Mouse (Mus musculus): ENCODE results near the gene Rbm15. TPM values are rescaled to one million over a fixed set of nuclear protein-coding genes. Genes with fewer than 3 reads are reported as not detected.
A peak's percentile ranks its signal among the peaks of the same experiment; 100 is the strongest.
"Not testable (repeated sequence)": the region's sequence is repeated elsewhere in the genome, so short reads cannot be mapped to it uniquely, and the experiment has no call there.

The Rbm15 gene
- total RNA-seq, 2 experiments from 2014 or later: 21.3 to 23.5 TPM

DNA sequence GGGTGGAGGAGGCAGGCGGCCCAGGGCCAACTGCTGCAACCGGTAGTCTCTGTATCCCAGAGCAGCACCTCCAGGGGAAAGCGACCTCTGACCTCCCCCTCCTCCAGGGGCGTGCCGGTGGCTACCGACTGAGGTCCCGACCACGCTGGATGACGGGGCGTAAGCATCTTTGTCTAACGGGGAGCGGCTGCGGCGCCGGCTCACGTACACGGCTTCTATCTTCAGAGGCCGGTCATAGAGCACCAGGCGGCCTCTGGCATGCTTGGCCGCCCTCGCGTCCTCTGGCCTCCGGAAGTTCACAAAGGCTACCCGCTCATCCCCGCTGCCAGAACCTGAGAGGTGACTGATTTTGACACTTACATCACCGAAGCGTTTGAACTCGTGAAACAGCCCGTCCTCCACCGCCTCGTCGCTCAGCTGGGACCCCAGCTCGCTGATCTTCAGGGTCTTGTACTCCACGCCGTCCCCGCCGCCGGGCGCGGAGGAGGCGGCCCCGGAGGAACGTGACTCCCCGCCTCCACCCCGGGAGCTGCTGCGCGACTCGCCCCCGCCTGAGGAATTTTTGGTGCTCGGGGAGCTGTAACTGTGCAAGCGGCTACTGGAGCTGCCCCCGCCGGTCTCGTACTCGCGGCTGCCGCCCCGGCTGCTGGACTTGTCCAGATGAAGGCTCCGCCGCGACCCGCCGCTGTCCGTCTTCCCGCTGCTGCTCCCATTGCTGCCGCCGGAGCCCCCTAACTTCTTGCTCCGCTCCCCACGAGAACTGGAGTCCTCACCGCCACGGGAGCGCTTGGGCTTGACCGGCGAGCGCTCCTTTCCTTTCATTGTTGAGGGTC, 1.1 kb downstream of the Rbm15 start:
- peak; percentile 25 for DNase-seq (ENCODE audit: low spot score)

GRCm38 (mm10) chr3:107331746-107332126, 1.7 kb downstream of the Rbm15 start:
- DNase-seq (ENCODE audit: low spot score): no peak

DNA sequence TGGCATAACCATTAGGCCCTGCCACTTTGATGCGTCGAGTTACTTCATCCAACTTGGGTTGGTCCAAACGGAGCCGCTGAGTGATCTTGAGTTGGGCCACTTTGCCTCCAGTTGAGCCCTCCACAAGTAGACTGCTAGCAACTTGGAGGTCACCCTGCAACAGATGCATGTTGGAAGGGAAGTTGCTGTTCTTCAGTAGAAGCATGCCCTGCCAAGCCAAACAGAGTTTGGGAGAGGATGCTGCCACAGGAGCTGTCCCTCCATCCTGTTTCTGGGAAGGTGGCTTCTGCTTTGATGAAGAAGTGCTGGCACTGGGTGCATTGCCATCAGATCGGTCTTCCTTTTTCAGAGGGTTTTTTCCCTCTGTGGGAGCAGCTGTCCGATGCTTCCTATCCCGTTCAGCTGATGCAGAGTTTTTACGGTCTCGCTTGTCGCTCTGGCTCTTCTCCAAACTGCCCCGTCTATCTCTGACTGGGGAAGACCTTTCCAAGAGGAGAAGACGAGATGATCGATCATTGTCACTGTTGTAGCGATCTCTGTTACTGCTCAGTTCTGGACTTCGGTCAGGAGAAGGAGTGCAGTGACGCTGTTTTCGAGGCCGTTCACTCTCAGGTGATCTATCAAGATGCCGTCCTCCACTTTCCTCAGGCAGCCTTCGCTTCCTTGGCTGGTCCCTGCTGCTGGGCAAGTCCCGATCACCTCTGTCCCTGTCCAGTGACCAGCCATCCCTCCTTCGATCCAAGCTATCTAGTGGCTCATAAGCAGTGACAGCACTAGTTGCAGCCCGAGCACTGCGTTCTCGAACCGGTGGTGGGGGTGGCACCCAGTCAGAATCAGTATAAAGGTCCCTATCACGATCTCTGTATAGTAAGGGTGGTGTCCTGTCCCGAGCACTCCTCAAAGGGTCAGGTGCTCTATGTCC, 2.7 kb downstream of the Rbm15 start:
- DNase-seq (ENCODE audit: low spot score): peak; percentile 9

- no peak for DNase-seq (ENCODE audit: low spot score)
These were observed 7.0 kb downstream of the Rbm15 start for GRCm38 (mm10) chr3:107326442-107326841.

- no peak for DNase-seq (ENCODE audit: low spot score)
These were observed 11.7 kb downstream of the Rbm15 start for GRCm38 (mm10) chr3:107321776-107322175.

DNA sequence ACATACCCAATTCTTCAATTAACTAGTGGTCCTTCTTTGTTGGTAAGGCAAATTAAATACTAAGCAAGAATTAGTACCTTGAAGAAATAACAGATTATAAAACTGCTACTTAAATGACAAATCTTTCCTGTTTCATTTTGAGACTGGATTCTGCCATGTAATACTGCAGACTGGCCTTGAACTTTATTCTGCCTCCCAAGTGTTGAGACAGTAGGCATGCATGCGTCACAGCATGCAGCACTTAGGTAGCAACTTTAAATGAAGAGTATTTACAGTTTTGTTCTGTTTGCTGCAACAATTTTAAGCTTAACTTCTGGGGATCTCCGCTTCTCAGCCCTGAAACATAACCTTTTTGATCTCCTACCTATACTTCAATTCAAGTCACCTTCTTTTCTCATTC, 12.3 kb downstream of the Rbm15 start:
- no peak for DNase-seq (ENCODE audit: low spot score)

GRCm38 (mm10) chr3:107317338-107317737, 16.1 kb downstream of the Rbm15 start:
- no peak for DNase-seq (ENCODE audit: low spot score)

GRCm38 (mm10) chr3:107296917-107297316, 36.6 kb downstream of the Rbm15 start:
- not testable (repeated sequence) for DNase-seq (ENCODE audit: low spot score)

DNA sequence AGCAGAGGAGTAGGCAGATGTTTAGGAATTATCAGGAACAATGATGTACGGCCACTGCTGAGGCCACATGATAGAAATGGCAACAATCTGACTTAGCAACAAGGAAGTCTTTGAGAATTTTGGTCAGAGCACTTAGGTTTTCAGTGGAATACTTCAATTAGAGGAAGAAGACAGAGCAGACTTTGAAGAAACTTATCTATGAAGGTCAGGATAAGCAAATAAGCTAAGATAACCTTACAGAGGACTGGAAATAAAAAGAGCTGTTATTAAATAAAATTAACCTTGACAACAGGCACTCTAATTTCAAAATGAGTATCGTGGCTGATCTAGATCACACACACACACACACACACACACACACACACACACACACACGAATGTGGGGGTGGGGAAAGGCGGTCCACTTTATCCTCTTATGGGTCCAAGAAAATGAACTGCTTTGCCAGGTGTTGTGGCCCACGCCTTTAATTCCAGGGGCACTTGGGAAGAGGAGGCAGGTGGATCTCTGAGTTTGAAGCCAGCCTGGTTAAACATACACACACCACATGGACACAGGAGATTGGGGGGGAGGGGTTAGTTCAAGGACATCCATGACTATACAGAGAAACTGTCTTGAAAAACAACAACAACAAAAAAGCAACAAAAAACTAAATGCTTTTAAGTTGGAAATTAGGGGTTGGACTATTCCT, 37.7 kb downstream of the Rbm15 start:
- DNase-seq (ENCODE audit: low spot score): no peak

DNA sequence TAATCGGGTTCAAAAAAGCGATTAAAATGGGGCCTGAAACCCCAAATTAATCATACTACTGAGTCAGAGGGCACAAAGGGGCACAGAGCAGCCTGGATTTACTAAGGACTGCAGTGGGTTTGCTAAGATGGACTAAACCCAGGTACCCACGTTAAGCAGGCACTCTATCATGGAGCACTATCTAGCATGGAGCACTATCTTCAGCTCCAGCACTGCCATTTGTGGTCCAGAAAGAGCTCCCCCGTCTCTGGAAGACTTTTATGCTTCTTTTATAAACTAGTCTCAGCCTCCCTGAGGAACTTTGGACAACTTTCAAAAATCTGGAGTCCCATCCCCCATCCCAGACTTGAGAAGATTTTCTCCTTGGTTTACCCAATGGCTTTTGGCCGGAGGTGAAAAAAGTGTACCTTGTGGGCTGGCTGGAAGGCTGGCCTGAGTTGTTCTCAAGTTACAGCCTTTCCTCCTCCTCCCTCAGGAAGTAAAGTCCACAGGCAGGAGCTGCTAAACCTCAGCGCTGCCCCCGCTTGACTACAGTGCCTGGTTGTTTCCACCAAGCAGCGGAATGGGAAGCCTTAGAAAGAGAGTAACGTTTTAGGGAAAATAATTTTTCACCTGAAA, 42.6 kb downstream of the Rbm15 start, which contains the start of gene Slc16a4:
Slc16a4 (plus strand) TSS at position 467 of the 618 bp plus-strand sequence.
- peak; percentile 20 for DNase-seq (ENCODE audit: low spot score)

DNA sequence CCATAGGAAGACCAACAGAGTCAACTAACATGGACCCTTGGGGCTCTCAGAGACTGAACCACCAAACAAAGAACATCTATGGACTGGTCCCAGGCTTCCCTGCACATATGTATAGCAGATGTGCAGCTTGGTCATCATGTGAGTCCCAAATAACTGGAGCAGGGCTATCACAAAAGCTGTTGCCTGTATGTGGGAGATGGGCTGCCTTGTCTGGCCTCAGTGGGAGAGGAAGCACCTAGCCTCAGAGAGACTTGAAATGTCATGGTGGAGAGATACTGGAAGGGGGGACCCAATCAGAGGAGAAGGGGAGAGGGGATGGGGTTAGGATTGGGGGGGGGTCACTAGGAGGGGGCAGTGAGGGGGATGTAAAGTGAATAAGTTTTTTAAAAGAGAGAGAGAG, 46.1 kb downstream of the Rbm15 start:
- no peak for DNase-seq (ENCODE audit: low spot score)

DNA sequence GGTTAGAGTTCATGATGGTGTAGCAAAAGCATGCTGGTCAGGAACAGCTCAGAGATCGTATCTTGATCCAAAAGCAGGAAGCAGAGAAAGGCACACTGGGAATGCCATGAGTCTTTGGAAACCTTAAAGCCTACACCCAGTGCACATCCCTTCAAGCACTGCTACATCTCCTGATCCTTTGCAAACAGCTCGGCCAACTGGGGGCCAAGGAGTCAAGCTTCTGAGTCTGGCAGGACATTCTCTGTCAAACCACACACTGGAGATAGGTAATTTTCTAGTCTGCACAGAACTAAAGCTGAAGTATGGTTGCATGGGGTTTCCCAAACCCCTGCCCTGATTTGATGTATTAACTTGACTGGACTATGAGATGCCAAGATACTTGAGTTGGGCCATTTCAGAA, 47.4 kb downstream of the Rbm15 start:
- DNase-seq (ENCODE audit: low spot score): no peak

GRCm38 (mm10) chr3:107278479-107279269, 54.8 kb downstream of the Rbm15 start, which contains the start of gene Lamtor5:
Gene Lamtor5, plus strand, starts transcription at chr3:107278858.
- DNase-seq (ENCODE audit: low spot score): peak; percentile 91

GRCm38 (mm10) chr3:107276626-107277025, 56.8 kb downstream of the Rbm15 start:
- no peak for DNase-seq (ENCODE audit: low spot score)

- DNase-seq (ENCODE audit: low spot score): no peak
These were observed 57.5 kb downstream of the Rbm15 start for GRCm38 (mm10) chr3:107275996-107276395.

Other genes with a start within 250 kb of the Rbm15 start
- gene Kcna2, start 232.5 kb downstream of the Rbm15 start, total RNA-seq (2021): 1 to 10 TPM; 1.6 to 1.7 TPM
- gene Kcna10, start 150.6 kb downstream of the Rbm15 start, total RNA-seq (2021): not detected
- not detected for gene Cym, start 111.9 kb downstream of the Rbm15 start, total RNA-seq (2021)
- gene A630076J17Rik, start 103.1 kb downstream of the Rbm15 start, total RNA-seq (2021): not detected
- not detected for gene Prok1, start 94.0 kb downstream of the Rbm15 start, total RNA-seq (2021)
- gene Lamtor5, start 54.8 kb downstream of the Rbm15 start, total RNA-seq (2021): 10 to 100 TPM; 57.2 to 58.1 TPM
- under 1 TPM; 0.09 TPM for gene Slc16a4, start 42.4 kb downstream of the Rbm15 start, total RNA-seq (2021)
- gene Kcnc4, start 125.9 kb upstream of the Rbm15 start, total RNA-seq (2021): 10 to 100 TPM; 53.1 to 95.8 TPM
- 1 to 10 TPM; 1.0 to 2.3 TPM for gene Slc6a17, start 184.3 kb upstream of the Rbm15 start, total RNA-seq (2021)
- gene Ubl4b, start 221.4 kb upstream of the Rbm15 start, total RNA-seq (2021): not detected